Mouse (Mus musculus) thymus, postnatal 25 days (tissue): ENCODE results near the gene Usp25.

ENCODE experiments used
- DNase-seq: peaks from one replicate; pipeline ENCODE4 v3.0.0; 2022

Gene Usp25

DNA sequence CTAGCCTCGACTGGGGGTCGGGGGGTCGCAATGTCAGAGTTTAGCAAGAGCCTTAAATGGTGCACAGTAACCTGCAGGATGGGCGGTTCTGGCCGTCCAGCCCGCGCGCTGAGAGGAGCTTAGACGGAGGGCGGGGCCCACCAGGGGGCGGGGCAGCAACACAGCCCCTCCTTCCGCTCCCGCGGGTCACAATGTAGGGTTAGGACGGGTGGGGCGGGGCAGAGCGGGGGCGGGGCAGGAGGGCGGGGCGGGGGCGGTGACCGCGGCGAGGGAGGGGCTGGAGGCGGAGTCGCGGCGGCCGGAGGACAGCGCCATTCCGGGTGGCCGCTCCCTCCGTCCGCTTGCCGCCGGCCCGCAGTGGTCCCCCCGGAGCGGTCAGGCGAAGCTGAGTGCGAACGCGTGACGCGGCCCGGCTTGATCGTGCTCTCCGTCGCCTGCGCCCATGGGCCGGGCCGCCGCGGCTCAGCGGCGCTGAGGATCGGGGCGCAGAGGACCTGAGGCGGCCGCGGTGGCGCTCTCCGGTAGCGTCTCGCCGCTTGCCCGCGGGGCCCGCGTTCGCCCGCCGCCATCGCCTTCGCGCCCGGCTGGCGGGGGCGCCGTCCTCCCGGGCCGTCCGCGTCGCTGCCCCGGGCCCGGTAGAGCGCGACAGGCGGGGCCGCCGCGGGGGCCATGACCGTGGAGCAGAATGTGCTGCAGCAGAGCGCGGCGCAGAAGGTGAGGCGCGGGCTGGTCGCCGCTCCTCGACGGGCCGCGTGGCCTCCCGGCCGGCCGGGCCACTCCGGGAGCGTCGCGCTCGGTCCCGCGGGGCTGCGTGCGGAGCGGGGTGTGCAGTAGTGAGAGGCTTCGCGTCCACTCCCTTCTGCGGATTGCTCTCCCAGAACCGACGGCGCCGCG, at the start of gene Usp25:
TSS of gene Usp25 (plus strand) at position 280 of the 894 bp plus-strand sequence.
- DNase-seq = peak; percentile 93

- no peak for DNase-seq
Observed at GRCm38 (mm10) chr16:76967593-76968275, 45.8 kb upstream of the Usp25 start.

DNA sequence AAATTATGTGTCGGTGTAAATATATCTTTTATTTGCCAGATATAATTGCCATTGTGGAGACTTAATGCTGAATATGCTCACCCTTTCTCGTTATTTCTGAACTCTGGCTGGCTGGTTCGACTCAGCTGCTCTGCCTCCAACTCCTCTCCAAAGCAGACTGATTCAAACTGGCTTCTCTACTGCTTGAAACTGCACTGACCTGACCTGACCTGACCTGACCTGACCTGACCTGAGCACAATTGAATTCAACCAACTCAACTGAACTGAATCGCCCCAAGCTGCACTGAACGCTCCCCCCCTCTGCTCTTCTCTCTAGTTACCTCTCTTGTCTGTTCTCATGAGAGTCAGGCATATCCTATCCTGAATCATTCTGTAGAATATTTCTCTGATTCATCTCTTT, 42.3 kb upstream of the Usp25 start:
- DNase-seq = no peak

GRCm38 (mm10) chr16:76976787-76977430, 36.6 kb upstream of the Usp25 start:
- no peak for DNase-seq

- no peak for DNase-seq
Observed at GRCm38 (mm10) chr16:76983696-76984095, 29.8 kb upstream of the Usp25 start.

DNA sequence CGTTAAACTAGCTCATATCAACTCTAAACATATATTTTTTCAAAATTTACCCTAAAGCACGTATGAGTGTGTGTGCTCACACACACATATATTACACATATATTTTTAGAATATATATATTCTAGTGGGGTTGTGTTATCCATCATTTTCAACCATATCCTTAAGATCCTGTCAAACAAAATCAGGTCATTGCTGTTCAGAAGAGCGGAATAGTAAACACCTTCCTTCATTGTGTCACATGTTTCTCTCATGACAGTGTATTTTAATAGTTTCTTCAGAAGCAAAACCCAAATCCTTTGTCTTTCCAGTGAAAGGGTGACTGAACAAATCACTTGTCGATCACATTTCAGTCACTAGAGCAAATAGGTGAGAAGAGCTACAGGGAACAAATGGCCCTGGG, 25.8 kb upstream of the Usp25 start:
- no peak for DNase-seq

- no peak for DNase-seq
Observed at GRCm38 (mm10) chr16:77003900-77004299, 9.6 kb upstream of the Usp25 start.

DNA sequence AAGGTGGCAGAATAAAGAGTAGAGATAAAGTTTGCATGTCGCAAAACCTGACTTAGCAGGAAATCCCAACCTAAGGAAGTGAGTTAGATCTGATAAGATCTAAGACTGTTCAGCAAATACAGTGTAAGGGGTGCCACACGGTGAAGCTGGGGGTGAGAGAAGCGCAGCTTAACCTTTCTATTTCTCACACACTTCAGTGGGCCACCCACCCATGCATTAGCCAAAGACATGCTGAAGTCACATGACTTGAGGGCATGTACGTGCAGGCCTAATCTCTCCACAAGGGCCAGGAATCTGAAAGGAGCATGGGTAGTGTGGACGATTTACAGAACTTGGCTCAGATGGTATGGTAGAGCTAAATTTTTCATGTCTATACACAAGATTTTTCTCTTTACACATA, 4.3 kb upstream of the Usp25 start:
- peak; percentile 38 for DNase-seq

- no peak for DNase-seq
Observed at GRCm38 (mm10) chr16:77014321-77015211, 1.1 kb downstream of the Usp25 start.

DNA sequence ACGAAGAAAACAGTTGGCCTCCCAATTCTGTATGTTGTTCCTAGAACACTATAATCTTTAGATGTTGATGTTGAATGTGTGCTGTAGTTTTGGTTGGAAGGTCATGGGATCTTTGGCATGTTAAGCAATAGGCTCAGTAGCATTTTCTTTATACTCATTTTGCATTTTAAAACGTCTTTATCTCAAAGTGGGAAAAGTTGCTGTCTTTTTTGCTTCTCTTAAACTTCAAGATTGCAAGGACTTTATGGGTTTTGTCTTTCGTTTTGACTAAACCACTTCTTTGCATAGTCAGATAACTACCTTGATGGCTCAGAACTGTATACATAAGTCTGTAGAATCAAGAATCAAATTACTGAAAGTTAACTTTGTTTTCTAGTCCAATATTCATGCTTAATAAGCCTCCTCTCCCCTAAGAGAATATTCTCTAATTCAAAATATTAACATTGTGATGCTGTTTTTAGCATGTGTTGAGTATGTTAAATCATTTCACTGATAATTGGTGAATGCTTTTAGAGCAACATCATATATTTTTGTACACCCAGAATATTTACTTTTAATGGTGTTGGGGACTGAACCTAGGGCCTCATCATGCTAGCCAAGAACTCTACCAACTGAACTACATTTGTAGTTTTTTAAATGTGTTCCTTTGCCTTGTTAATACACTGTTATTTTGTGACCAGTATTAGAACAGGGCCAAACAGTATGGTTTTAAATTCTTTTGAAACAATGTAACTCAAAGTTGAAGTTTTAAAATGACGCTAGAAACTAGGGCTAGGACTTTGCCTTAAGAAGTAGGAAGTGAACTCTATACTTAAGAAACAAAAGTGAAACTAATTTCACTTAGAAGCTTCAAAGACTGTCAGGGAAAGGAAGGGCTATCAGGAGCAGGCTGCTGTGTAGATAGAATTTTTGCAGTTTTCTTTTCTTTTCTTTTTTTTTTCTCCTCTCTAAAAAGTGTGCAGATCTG, 2.2 kb downstream of the Usp25 start:
- no peak for DNase-seq

DNA sequence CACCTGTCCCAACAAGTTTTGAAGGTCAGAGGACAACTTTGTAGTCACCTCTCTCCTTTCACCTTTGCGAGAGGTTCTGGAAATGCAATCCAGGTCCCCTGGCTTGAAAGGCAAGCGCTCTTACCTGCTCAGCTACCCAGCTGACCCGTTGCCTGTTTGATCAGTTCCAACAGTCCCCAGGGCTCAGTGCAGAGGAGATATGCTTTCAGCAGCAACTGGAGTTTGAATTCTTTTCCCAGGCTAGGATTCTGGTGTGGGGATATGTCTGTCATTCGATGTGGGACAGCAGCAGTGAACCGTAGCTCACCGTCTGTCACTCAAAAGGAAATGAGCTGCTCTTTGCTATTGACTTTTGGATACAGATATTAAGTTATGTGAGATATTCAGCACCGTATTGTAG, 4.4 kb downstream of the Usp25 start:
- no peak for DNase-seq

- no peak for DNase-seq
Observed at GRCm38 (mm10) chr16:77020190-77020589, 6.7 kb downstream of the Usp25 start.

DNA sequence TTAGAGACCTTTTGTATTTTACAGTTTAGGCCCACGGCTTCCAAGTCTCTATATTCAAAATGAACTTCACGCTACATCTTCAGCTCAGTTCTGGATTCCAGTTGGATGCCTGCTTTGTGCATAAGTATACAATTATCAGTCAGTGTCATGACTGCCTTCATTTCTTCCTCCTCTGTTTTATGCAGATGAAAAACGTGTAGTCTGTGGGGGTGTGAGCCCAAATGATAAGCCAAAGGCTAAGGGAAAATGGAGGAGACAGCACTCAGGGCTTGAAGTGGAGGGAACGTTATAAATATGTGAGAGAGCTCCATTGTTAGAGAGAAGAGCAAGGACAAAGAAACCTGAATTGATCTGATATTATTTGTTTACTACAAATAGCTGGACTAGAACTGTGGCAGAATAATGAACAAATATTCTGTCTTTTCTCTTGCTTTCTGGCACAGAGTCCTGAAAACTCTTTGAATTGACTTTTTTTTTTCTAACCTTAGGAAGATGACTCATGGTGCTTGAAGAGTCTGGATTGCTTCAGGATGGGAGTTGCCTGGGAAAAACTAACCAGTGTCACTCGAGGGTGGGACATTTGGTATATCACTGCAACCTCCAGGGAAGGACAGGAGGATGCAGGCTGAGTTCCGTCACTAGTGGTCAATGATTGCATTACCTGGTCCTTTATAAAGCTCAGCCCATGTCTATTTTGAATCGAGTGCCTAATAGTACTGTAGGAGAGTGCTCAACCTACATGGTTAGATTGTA, 10.3 kb downstream of the Usp25 start:
- DNase-seq = no peak

DNA sequence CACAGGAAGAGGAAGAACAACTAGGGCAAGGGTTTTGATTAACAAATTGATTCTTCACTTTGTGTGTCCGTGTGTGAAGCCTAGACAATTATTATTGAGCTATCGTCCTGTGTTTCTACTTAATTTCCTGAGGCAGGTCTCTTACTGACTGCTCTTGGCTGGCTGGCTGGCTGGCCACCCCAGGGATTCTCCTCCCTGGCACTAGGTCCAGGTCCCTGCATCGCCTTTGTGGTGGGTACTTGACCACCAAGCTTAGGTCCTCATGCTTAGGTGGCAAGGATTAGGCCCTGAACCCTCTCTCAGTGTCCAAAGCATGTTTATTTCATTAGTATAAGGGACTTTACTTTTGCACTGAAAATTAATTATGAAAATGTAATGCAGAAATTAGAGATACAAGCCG, 12.6 kb downstream of the Usp25 start:
- DNase-seq = no peak

- DNase-seq = no peak
Observed at GRCm38 (mm10) chr16:77026933-77027332, 13.4 kb downstream of the Usp25 start.

DNA sequence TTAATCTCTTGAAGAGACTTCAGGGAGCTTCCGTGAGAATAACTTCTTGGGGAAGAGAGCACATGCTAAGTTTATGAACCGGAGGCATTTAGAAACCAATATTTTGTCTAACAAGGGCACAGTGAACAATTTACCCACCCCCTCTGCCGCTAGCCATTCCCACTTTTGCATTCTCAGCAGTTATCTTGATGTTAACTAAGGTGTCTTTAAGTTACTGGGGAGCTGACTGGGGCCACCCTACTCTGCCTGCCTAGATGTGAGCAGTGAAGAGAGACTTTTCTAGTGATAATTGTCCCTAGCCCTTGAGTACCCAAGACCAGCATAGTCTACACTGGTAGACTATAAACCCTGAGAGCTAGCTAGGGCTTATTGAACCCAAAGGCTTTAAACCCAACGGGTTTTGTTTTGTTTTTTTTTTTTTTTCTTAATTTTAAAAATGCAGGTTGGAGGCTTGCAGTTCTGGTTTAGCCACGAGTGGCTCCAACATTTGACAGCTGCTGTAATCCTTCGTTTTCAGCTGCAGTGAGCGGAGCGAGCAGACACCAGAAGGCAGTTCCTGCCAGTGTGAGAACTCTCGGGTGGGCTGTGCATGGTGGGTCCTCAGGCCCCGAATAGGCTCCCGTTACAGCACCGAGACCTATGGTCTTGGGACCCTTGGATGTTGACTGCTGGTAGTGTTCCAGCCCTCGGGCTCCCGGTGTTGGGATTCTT, 14.6 kb downstream of the Usp25 start:
- no peak for DNase-seq

GRCm38 (mm10) chr16:77028687-77029417, 15.3 kb downstream of the Usp25 start:
- no peak for DNase-seq

DNA sequence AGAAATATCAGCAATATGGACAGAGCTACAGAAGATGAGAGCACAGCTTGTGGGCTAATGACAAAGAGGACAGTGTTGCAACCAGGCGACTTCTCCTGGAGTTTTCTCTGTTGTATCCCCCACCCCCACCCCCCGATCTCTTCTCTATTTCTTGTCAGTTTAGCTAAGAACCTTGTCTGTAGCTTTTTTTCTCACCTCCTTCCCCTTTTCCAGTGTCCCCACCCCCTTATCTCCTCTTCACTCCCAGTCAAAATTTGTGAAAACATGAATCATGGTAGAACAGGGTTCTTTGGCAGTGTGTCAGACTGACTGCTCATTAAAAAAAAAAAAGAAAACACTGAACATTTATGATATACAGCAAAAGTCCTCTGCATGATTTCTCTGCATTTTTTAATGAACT, 16.9 kb downstream of the Usp25 start:
- no peak for DNase-seq

DNA sequence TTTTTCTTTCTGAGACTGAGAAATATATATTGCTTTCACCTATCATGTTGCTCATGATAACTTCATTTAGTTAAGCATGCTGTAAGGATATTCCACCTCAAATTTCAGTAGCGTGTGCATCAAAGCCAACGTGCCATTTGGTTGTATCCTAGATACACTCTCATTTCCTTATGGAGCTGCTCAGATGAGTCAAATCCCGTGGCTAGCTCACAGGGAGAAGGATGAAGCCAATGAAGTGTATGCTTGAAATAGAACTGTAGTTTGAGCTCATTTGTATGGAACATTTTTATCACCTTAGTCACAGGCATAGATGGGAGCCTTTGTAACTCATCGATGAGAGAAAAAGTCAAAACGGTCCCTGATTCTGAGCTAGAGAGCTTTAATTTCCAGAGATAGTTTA, 20.8 kb downstream of the Usp25 start:
- DNase-seq = no peak
